Mouse (Mus musculus) forelimb bud, embryonic 11.5 days (tissue): ENCODE measurements around the gene Serp2.
"Not testable (repeated sequence)": the region's sequence is repeated elsewhere in the genome, so short reads cannot be mapped to it uniquely, and the experiment has no call there.

Experiments used
- DNase-seq: peaks from one replicate; pipeline ENCODE4 v3.0.0-alpha.2; 2012; ENCODE audit warnings: low read depth, low spot score

Serp2 gene

DNA sequence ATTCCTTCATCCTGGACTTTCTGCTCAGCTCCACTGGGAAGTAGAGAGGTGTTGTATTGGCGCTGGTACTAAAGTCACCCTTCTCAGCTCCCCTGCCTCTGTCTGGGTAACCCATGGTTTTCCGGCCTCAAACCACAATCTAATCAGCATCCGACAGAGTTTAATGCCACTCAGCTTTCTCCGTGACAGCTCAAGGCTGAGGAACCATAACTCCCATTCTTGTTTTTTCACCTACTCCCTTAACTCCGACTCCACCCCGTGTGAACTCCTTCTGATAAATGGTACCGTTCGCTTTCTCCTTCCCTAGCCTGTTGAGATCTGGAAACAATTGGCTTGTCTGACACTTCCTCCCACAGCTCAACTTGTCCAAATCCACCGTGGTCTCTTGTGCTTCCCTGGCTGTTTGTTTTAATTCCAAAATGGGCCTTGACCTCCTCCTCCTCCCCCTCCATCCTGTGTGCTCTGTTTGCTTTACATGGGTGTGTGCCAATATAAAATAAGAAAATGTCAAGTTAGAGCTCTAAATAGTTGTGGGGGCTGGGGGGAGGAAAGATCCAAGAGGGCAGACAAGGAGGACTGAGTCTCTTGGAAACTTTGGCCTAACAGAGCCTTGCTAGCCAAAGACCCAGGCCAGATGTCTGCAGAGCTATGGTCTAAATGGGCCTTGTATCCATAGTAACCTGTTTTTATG, 12.7 kb upstream of the Serp2 start:
- peak; percentile 36 for DNase-seq

- no peak for DNase-seq
Measured at GRCm38 (mm10) chr14:76568548-76568947, 11.9 kb upstream of the Serp2 start.

GRCm38 (mm10) chr14:76567280-76567679, 10.6 kb upstream of the Serp2 start:
- DNase-seq: no peak

GRCm38 (mm10) chr14:76566711-76567110, 10.0 kb upstream of the Serp2 start:
- no peak for DNase-seq

DNA sequence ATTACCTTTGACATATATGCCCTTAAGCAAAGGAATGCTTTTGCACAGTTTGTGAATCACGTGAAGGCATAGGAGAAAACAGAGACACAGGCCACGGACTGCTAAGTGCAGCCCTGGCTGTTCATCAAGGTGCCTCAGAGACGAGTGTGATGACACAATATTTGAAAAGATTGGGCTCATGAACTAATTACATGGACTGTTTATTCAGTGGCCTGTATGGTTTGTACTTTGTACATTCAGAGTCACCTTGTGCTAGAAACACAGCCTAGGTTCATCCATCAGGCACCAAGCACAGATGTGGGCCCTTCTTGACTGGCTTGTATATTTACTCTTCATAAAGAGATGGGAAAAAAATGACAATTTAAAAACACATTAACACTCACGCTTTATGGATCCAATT, 9.5 kb upstream of the Serp2 start:
- no peak for DNase-seq

- no peak for DNase-seq
Measured at GRCm38 (mm10) chr14:76559208-76559607, 2.5 kb upstream of the Serp2 start.

DNA sequence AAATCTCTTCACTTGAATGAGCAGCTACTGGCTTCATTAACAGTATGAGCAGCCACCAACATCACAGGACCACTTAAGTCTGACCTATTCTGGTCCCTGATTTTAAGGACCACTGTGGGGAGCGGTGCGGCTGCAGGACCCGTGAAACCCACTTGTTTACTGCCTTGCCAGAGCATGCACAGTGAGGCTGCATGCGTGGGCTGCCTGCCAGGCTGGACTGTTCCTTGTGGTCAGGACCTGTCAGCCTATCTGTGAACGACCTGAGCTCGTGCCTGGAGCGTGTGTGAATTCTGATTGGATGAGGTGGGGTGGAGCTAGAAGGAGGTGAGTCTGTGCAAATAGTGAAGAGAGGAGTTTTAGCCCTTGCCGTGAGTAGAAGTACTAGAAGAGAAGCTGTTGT, 1.5 kb upstream of the Serp2 start:
- DNase-seq: not testable (repeated sequence)

DNA sequence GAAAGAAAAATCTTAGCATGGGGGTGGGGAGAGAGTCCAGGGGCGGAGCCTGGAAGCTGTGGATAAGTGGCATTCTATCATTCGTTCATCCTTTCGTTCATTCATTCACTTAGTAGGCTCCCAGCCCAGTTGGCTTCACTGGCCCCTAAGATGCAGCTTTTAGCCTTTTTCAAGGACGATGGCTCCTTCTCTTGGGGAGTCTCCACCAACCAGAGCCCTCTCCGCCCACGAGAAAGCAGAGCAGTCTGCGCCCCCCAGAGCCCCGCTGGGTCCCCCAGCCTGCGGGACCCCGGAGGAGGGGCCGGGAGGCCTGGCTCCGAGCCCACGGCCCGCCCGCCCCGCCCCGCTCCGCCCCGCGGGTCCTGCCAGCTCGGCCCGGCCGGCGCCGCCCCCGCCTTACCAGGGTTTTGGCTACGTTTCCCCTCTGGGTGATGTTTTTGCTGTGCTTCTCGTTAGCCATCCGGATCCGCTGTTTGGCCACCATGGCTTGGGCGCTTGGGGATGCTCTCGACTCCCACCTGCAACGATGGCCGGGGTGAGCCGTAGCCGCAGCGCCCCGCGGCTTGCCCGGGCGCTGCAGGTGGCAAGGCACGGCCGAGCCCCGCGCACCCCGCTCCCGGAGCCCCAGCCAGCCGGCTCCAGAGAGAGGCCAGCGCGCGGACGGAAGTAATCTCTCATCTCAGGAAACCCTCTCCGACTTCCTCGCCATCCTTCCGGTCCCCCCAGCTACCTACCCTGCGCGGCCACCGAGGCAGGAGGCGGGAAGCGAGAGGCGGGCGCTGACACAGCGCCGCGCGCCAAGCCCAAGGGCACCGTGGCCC, 448 bp downstream of the Serp2 start:
- peak; percentile 46 for DNase-seq

DNA sequence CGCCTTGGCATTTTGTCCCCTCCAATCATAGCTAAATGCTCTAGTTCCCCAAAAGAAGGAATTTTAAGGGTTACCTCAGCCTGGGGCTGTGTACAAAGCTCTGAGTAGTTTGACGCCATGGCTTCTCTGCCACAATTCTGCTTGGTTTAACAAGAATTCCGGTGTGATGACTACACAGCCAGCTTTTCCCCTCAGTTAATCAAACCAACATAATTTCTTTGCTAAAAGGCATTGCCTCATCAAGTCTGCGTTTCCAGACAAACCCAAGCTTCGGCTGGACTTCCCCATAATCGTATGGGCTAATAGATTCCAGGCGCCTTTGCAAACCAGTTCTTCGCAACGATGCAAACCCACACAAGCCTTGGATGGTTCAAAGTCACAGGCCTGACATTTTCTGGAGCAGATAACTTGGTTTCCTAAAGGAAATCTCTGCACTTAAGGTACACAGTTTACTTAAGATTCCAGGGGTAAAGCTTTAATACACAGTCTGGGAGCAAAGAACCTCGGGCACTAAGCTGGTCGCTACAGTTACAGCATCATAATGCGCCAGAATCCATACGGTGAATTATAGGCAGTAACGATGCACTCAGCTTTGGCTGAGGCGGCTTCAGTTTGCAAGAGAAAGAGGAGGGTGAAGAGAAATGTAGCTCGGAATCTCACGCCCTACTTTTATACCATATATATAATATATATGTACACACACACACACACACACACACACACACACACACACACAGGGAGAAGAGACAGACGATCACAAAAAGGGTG, 1.2 kb downstream of the Serp2 start:
- DNase-seq: peak; percentile 62

- no peak for DNase-seq
Measured at GRCm38 (mm10) chr14:76544136-76544535, 12.6 kb downstream of the Serp2 start.

DNA sequence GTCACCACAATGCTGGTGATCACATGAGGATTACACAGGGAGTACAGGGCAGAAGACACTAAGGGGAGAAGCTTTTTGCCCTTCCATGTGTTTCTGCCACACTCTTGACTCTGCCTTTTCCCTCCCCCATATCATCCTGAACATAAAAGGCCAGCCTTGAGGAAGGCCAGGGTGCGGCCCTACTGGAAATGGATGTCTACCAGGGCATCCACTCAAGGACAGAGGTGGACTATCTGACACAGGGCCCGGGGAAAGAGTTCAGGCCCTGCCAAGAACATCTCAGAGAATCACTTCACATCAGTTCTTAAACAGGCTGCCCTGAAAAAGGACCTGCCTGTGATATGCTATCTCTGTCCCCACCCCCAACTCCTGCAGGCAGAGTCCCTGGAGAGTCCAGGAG, 15.3 kb downstream of the Serp2 start:
- no peak for DNase-seq

DNA sequence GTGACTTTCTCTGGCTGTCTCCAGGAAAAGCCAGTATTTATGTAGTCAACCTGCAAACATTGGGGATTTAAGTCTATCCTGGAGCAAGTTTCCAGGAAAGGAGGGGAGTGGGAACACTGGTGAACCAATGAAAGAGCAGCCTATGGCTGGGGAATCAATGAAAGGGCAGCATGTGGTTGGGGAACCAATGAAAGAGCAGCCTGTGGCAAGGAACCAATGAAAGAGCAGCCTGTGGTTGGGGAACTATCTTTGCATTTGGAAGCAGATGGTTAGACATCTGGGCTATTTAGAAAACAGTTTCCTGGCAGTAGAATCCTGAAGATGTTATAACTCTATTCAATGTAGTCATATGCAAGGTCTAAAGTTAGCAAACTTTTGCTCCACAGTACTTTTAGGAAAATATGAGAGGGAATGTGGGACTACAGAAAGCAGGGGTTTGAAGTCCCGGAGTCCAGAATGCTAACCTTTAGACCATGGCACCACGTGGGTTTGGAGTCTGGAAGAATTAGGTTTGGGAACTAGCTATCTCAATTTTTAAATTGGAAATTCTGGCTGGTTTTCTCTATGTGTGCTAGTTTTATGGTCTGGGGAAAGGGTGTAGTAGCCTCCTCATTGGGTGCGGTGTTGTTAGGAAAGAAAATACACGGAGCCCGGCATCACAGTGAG, 16.6 kb downstream of the Serp2 start:
- DNase-seq: no peak

DNA sequence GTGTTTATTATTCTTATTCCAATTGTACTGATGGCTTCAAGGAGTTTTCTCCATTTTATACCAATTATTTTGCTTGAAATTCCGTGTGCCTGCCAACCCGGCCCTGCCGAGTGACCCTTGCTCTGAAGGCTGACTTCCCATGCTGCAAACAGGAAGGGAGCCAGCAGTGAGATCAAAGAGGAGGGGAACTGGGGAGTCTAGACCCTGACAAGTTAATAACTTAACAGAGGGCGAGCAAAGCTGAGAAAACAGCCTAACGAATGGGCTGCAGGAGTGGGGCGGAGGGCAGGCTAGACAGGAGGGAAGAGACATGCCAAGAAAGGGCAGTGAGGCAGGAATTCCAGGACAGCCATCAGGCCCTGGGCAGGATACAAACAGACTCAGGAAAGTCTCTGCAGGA, 19.8 kb downstream of the Serp2 start:
- DNase-seq: peak; percentile 35

DNA sequence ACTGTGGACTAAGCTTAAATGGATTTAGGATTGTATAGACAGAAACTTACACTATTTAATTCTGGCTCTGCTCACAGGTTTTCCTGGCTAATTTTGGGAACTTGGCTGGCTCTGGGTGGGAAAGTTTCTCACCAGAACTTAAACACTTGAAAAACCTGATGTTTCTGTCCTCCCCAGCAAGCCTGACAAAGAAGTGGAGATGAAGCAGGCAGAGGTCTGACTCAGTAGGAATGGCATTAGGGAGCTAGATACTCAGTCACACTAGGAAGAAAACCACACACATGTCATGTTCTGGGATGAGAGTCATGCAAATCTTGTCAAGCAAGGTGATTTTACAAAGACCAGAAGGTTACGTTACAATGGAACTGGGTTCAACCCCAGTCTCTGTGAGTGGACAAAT, 21.6 kb downstream of the Serp2 start:
- no peak for DNase-seq

DNA sequence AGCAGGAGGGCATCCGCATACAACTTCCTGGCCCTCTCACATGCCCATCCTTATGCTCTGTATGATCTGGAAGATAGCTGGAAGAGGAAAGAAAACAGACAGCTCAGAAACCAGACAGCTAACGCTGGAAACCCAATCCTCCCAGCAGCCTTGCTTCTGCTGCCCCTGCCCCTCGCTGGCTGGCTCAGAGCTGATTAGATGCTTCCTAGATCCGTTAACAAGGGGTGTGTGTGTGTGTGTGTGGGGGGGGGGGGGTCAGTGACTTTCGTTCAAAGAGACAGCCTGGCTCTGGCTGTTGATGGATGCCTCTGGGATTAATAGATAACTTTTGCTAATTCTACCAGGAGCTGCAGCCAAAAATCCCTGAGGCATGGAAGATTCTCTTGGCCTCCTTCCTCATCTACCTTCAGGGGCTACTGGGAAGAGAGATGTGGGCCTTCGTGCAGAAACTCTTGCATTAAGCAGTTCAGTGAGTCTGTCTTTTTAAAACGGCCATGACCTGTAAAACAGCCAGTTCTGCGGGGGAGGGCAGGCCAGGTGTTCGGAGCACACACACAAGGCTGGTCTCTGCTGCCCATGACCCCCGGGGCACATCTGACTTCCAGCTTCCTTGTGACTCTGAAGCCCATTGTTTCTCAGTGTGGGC, 23.4 kb downstream of the Serp2 start:
- DNase-seq: peak; percentile 63

DNA sequence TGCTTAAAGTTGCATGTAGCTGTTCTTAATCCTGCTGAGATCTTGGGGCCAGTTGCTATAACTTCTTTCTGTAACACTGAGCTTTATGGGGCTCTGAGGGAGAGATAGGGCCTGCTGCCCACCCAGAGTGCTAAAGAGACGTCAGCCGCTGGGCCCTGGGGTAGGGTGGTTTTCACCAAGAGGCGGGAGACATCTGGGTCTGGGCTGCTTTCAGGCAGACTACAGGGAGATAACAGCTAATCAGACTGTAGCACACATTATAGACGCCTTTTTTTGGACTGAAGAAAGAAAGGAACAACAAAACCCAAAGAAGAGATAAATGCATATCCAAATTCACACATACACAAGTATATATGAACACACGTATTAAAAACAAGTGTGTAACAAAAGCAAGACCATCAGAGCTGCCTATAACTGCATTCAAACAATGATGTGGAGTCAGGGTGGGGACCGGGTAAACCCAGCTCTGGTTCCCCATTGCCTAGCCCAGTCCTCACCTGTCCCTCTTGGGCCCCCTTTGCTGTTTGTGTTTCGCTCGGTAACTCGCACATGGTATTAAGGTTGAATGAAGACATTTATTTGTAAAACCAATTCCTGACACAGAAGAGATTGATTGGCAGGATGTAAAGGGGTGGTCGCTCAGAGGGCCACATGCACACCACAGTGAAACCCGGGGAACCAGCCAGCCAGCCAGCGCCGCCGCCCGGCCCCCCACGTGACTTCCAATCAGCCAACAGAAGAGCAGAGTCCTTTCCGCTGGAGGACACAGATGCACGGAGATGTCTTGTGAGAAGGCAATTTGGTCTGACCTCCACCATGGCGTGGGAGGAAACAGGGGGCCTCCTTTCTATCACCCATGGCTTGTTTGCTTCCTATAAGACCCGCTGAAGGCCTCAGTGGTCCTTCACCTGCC, 24.2 kb downstream of the Serp2 start:
- no peak for DNase-seq

- DNase-seq: no peak
Measured at GRCm38 (mm10) chr14:76531027-76531660, 25.5 kb downstream of the Serp2 start.

DNA sequence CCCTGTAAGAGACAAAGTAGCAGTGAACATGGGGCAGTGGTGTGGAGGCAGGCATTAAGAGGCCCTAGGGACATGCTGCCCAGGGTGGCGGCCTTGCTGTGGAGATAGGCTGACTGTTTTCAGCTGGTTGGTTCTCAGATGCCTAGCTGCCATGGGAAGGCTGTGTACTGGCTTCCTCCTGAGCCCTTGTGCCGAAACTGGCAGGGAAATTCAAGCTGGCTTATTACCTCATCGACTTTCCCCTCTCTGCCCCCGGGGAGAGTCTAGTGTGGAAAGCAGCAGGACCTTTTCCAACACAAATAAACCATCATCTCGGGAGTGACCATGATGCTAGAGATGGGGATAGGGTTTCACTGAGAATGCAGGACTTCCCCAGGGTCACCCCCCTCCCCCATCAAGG, 28.0 kb downstream of the Serp2 start:
- no peak for DNase-seq

- DNase-seq: no peak
Measured at GRCm38 (mm10) chr14:76527758-76528313, 28.9 kb downstream of the Serp2 start.
